Mouse (Mus musculus): Measurements from ENCODE around the gene Mical3. TPM values are rescaled to one million over a fixed set of nuclear protein-coding genes. Genes with fewer than 3 reads are reported as not detected.

The Mical3 gene
- total RNA-seq, 1 experiment, result 30.0 TPM

- Histone ChIP-seq H3K36me3 (ENCODE audit: control insufficient read depth, insufficient read depth, low read length, poor library complexity, severe bottlenecking) (no peaks in the 10 kb centered on the region), H3K27ac (ENCODE audit: insufficient read depth, low read depth, low read length, poor library complexity, severe bottlenecking) (no peak overlapping the region), H3K9me3 (ENCODE audit: control insufficient read depth, insufficient read depth, low read depth, low read length) (no peaks in the 10 kb centered on the region), H3K4me1 (ENCODE audit: control insufficient read depth in 2 of 2, insufficient read depth in 2 of 2, low read length in 2 of 2, poor library complexity in 1 of 2) (peaks cover 5 to 12% of the 10 kb centered on the region in 2 experiments; a peak in 3 of 4 replicates), H3K4me3 (ENCODE audit: insufficient read depth in 1 of 2, low read depth in 1 of 2, low read length in 2 of 2, poor library complexity in 1 of 2, severe bottlenecking in 1 of 2) (peak overlapping the region; percentile 86 to 91), H3K9ac (ENCODE audit: insufficient read depth, low read depth, low read length, poor library complexity, severe bottlenecking) (peak overlapping the region; percentile 86)
- in situ Hi-C loops (cut with MboI; ENCODE audit: low sequenced_read_pairs in 2 of 2, unreplicated experiment in 2 of 2), result no loop called here
- no peak for DNase-seq (ENCODE audit: low read depth, low spot score)
- TF ChIP-seq ZNF384 (IDR thresholded peaks at IDR 0.05; ENCODE audit: low read depth, low read length), result no peak
- TF ChIP-seq CHD2 (IDR thresholded peaks at IDR 0.05; ENCODE audit: low read depth, low read length), result no peak
These were observed 21.4 kb downstream of the Mical3 start for GRCm38 (mm10) chr6:121109181-121109981.

- H3K4me1 ChIP-seq (ENCODE audit: control insufficient read depth in 2 of 2, insufficient read depth in 2 of 2, low read length in 2 of 2, poor library complexity in 1 of 2), result peaks cover 5 to 15% of the 10 kb centered on the region in 2 experiments; a peak in 3 of 4 replicates
- TF ChIP-seq MAFK (IDR thresholded peaks at IDR 0.05; ENCODE audit: insufficient read depth, low read depth, low read length) (no peak), ZC3H11A (IDR thresholded peaks at IDR 0.05; ENCODE audit: borderline replicate concordance, low read depth, low read length) (no peak), ZNF384 (IDR thresholded peaks at IDR 0.05; ENCODE audit: low read depth, low read length) (no peak), HCFC1 (IDR thresholded peaks at IDR 0.05; ENCODE audit: borderline replicate concordance, insufficient read depth, low read length) (no peak), CHD2 (IDR thresholded peaks at IDR 0.05; ENCODE audit: low read depth, low read length) (no peak)
These were observed 22.7 kb downstream of the Mical3 start for GRCm38 (mm10) chr6:121108075-121108474.

GRCm38 (mm10) chr6:121106711-121107405, 23.9 kb downstream of the Mical3 start:
- no peak for DNase-seq (ENCODE audit: low read depth, low spot score)
- in situ Hi-C loops (cut with MboI; ENCODE audit: low sequenced_read_pairs in 2 of 2, unreplicated experiment in 2 of 2), result no loop called here

More at GRCm38 (mm10) chr6:121108075-121108474, 22.7 kb downstream of the Mical3 start:
- no peaks in the 10 kb centered on the region for H3K9me3 ChIP-seq (ENCODE audit: control insufficient read depth, insufficient read depth, low read depth, low read length)
- H3K9ac ChIP-seq (ENCODE audit: insufficient read depth, low read depth, low read length, poor library complexity, severe bottlenecking), result no peak overlapping the region
- in situ Hi-C loops (cut with MboI; ENCODE audit: low sequenced_read_pairs in 2 of 2, unreplicated experiment in 2 of 2), result no loop called here
- DNase-seq (ENCODE audit: low read depth, low spot score), result no peak
- H3K27ac ChIP-seq (ENCODE audit: insufficient read depth, low read depth, low read length, poor library complexity, severe bottlenecking), result no peak overlapping the region
- no peak overlapping the region for H3K4me3 ChIP-seq (ENCODE audit: insufficient read depth in 1 of 2, low read depth in 1 of 2, low read length in 2 of 2, poor library complexity in 1 of 2, severe bottlenecking in 1 of 2)
- no peaks in the 10 kb centered on the region for H3K36me3 ChIP-seq (ENCODE audit: control insufficient read depth, insufficient read depth, low read length, poor library complexity, severe bottlenecking)

GRCm38 (mm10) chr6:121105726-121106125, 25.1 kb downstream of the Mical3 start:
- Histone ChIP-seq H3K36me3 (ENCODE audit: control insufficient read depth, insufficient read depth, low read length, poor library complexity, severe bottlenecking) (no peaks in the 10 kb centered on the region; the same call in 1 of the 2 replicates), H3K9ac (ENCODE audit: insufficient read depth, low read depth, low read length, poor library complexity, severe bottlenecking) (no peak overlapping the region), H3K27ac (ENCODE audit: insufficient read depth, low read depth, low read length, poor library complexity, severe bottlenecking) (no peak overlapping the region), H3K4me3 (ENCODE audit: insufficient read depth in 1 of 2, low read depth in 1 of 2, low read length in 2 of 2, poor library complexity in 1 of 2, severe bottlenecking in 1 of 2) (no peak overlapping the region), H3K9me3 (ENCODE audit: control insufficient read depth, insufficient read depth, low read depth, low read length) (no peaks in the 10 kb centered on the region), H3K4me1 (ENCODE audit: control insufficient read depth in 2 of 2, insufficient read depth in 2 of 2, low read length in 2 of 2, poor library complexity in 1 of 2) (peaks cover 3 to 8% of the 10 kb centered on the region in 2 experiments; a peak in 3 of 4 replicates)
- no peak for DNase-seq (ENCODE audit: low read depth, low spot score)
- TF ChIP-seq ZNF384 (IDR thresholded peaks at IDR 0.05; ENCODE audit: low read depth, low read length) (no peak), HCFC1 (IDR thresholded peaks at IDR 0.05; ENCODE audit: borderline replicate concordance, insufficient read depth, low read length) (no peak), ZC3H11A (IDR thresholded peaks at IDR 0.05; ENCODE audit: borderline replicate concordance, low read depth, low read length) (no peak), CHD2 (IDR thresholded peaks at IDR 0.05; ENCODE audit: low read depth, low read length) (no peak), MAFK (IDR thresholded peaks at IDR 0.05; ENCODE audit: insufficient read depth, low read depth, low read length) (no peak)
- in situ Hi-C loops (cut with MboI; ENCODE audit: low sequenced_read_pairs in 2 of 2, unreplicated experiment in 2 of 2), result no loop called here

More at GRCm38 (mm10) chr6:121106711-121107405, 23.9 kb downstream of the Mical3 start:
- Histone ChIP-seq H3K27ac (ENCODE audit: insufficient read depth, low read depth, low read length, poor library complexity, severe bottlenecking) (no peak overlapping the region), H3K36me3 (ENCODE audit: control insufficient read depth, insufficient read depth, low read length, poor library complexity, severe bottlenecking) (no peaks in the 10 kb centered on the region), H3K9ac (ENCODE audit: insufficient read depth, low read depth, low read length, poor library complexity, severe bottlenecking) (no peak overlapping the region), H3K4me1 (ENCODE audit: control insufficient read depth in 2 of 2, insufficient read depth in 2 of 2, low read length in 2 of 2, poor library complexity in 1 of 2) (peaks cover 5 to 15% of the 10 kb centered on the region in 2 experiments; a peak in 3 of 4 replicates), H3K9me3 (ENCODE audit: control insufficient read depth, insufficient read depth, low read depth, low read length) (no peaks in the 10 kb centered on the region), H3K4me3 (ENCODE audit: insufficient read depth in 1 of 2, low read depth in 1 of 2, low read length in 2 of 2, poor library complexity in 1 of 2, severe bottlenecking in 1 of 2) (no peak overlapping the region)
- TF ChIP-seq CHD2 (IDR thresholded peaks at IDR 0.05; ENCODE audit: low read depth, low read length) (no peak), MAFK (IDR thresholded peaks at IDR 0.05; ENCODE audit: insufficient read depth, low read depth, low read length) (no peak), ZNF384 (IDR thresholded peaks at IDR 0.05; ENCODE audit: low read depth, low read length) (no peak), HCFC1 (IDR thresholded peaks at IDR 0.05; ENCODE audit: borderline replicate concordance, insufficient read depth, low read length) (no peak), ZC3H11A (IDR thresholded peaks at IDR 0.05; ENCODE audit: borderline replicate concordance, low read depth, low read length) (no peak)

Data from ES-E14 (cell line).